Mouse (Mus musculus): ENCODE measurements around the gene Esrra.

The Esrra gene

GRCm38 (mm10) chr19:6919876-6920740 is 1.5 kb downstream of the Esrra start:
- peak; percentile 67 for DNase-seq

DNA sequence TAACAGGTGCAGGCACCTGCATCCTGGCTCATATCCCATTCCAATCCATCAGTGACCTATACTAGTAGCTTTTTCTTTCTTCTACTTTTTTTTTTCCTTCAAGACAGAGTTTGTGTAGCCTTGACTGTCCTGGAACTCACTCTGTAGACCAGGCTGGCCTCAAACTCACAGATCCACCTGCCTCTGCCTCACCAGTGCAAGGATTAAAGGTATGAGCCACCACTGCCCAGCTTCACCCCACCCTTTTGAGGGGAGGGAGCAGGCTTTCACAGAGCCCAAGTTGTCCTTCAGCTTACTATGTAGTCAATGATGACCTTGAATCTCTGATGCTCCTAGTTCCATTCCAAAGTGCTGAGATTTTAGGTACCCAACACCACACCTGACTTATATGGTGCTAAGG is 2.2 kb downstream of the Esrra start:
- DNase-seq, result no peak

DNA sequence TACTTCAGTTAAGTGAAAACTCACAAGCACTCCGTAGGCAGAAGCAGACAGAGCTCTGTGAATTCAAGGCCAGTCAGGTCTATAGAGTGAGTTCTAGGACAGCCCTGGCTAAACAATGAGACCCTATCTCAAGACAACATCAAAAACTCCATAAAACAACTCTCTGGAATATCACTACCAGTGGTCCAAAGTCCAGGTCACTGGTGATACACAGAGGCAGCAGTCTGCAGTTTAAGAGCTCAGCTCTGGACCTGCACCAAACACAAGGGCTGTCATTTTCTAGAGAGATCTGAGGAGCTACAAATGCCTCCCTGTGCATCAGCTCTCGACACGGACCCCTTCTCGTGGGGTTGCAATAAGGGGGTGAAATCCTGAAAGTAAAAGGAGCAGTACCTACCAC is 3.3 kb downstream of the Esrra start:
- DNase-seq, result no peak

DNA sequence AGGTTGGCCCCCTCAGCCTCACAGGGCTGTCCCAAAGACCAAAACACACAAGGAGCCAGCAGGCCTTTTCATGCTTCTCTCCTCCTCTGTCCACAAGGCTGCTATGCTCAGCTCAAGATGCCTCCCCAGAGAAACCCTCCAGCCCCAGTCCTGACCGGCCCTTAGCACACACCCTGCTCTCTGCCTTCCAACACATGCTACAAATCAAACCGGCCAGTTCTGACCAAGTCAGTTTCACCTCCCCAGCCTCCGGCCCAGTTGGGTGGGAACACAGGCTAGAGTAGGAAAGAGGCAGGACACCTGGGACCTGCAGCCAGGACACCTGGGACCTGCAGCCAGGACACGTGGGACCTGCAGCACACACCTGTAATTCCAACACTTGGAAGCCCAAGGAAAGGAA is 5.1 kb downstream of the Esrra start:
- no peak for DNase-seq

GRCm38 (mm10) chr19:6915276-6915675 is 6.3 kb downstream of the Esrra start:
- DNase-seq, result no peak

DNA sequence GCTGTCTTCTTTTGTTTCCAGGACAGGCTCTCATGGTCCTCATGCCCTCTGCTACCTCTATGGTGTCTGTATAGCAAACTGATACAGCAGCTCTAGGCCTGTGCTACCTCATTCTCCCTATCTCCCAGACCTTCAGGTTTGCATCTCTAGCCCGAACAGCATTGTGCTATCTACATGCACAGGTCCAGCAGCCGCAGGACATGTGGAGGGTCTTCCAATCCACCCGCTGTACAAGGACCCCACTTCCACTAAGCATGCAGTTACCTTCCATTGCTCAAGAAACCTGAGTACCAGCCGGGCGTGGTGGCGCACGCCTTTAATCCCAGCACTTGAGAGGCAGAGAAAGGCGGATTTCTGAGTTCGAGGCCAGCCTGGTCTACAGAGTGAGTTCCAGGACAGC is 7.1 kb downstream of the Esrra start:
- no peak for DNase-seq

GRCm38 (mm10) chr19:6913991-6914390 is 7.6 kb downstream of the Esrra start:
- no peak for DNase-seq

- DNase-seq, result no peak
These were observed 8.6 kb downstream of the Esrra start for GRCm38 (mm10) chr19:6913036-6913435.

- no peak for DNase-seq
These were observed 9.2 kb downstream of the Esrra start for GRCm38 (mm10) chr19:6912205-6912970.

- no peak for DNase-seq
These were observed 10.2 kb downstream of the Esrra start for GRCm38 (mm10) chr19:6911101-6912074.

GRCm38 (mm10) chr19:6910306-6910705 is 11.3 kb downstream of the Esrra start:
- DNase-seq, result peak; percentile 70

DNA sequence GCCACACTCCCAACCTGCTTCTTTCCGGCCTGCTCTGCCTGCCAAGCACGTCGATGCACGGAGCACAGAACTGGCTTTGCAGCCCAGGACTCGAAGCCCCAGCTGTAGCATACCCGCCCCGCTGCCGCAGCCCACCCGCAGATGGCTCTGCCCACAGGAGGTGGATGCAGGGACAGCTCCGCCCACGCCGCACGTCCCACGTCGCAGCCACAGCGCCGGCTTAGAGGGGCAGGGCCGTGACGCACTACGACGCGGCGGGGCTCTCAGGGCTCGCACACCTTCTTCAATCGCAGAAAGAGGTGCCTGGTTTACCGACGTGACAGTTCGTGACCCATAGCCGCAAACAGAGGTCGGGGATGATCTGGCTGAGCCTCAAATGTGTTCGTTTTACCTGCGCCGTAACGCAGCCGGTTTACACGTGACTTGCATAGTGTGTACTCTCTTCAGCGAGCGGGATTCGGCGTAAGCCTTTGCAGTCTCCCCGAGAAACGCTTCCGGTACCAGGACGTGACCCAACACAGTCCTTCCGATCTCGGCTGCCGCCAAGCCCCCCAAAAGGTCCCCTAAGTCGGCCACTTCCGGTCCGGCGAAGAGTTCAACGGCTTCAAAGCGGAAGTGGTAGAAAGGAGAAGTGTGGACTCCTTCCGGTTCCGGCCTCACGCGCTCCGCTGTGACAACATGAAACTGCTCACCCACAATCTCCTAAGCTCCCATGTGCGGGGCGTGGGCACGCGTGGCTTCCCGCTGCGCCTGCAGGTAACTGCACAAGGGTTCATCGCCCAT is 11.9 kb downstream of the Esrra start, which contains the start of the genes Trmt112 and Prdx5:
Trmt112 (plus strand) TSS at position 192 of the 783 bp plus-strand sequence.
Prdx5 (minus strand) TSS at position 600 of the 783 bp plus-strand sequence.
- DNase-seq, result peak; percentile 98

DNA sequence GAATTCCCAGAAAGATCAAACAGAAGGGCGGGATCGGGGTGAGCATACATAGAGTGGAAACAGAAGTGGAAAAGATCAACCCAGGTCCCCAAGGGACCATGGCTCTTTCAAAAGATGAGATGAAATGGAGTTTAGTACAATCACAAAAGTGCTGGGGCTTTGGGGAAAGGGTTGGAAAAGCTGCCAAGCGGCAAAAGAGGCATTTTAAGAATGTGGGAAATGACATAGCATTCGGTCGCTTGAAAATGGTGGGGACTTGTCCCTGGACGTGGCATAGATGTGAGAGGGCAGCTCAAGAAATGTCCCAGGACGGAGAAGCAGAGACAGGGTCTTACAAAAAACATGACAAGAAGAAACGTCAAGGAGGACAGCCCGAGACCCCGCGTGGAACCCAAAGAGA is 12.6 kb downstream of the Esrra start:
- no peak for DNase-seq

DNA sequence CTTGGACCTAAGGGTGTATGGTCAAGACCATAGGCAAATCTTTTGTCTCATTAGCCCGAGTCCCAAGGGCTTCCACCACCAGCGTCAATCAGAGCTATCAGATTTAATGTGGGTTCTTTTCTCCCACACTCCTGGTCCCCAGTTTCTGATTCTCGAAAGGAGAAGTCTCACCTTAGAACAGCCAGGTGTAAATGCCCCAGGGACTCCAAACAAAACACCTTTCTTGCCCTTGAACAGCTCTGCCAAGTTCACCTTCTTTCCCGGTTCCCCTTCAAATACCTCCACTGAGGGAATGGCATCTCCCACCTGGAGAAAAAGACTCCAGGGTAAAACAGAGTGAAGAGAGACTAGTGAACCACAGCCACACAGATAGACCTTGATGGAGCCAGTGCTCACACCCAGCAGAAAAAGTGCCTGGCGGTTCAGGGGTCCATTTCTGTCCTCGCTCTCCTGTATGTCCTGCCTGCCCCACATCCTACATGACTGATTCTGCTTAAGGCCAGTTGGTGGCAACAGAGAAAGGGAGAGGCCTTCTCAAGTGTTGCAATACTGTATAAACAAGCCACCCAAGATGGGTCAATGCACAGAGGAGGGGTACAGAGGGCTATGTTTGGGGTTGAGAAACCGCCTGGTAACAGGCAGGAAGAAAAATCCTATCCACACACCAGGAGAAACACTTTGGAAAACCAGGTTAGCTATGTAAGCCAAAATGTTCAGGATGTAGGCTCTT is 13.6 kb downstream of the Esrra start:
- no peak for DNase-seq

DNA sequence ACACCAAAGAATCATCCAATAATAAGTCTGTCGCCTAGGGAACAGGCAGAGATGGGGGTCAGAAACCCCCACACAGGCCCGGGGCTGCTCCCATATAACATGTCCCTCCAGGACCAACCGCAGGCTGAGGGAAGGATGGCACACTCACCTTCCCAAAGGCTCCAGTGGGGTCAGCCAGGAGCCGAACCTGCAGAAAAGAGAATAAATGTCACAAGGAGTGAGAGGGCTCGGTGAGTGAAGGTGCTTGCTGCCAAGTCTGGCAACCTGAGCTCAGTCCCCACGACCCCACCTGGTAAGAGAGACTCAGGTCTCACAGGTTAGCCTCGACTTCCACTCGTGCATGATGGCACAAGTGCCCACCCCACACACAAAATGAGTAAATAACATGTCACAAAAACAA is 14.5 kb downstream of the Esrra start:
- DNase-seq, result no peak

DNA sequence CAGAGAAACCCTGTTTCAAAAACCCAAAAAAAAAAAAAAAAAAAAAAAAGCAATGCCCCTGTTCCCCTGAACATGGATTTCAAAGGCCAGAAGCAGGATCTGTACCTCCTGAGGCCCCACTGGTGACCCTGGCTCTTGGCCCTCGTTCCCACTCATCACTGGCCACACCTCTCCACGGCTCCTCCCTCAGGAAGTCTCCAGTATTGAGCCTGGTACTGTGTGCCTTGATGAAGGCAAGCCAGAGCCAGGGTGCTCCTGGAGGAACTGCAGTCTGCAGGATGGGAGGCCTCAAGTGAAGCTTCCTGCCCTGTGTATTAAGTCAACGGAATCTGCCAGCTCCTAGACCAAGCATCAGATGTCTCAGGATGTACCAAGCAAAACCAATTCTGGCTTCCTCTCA is 15.4 kb downstream of the Esrra start:
- DNase-seq, result no peak

DNA sequence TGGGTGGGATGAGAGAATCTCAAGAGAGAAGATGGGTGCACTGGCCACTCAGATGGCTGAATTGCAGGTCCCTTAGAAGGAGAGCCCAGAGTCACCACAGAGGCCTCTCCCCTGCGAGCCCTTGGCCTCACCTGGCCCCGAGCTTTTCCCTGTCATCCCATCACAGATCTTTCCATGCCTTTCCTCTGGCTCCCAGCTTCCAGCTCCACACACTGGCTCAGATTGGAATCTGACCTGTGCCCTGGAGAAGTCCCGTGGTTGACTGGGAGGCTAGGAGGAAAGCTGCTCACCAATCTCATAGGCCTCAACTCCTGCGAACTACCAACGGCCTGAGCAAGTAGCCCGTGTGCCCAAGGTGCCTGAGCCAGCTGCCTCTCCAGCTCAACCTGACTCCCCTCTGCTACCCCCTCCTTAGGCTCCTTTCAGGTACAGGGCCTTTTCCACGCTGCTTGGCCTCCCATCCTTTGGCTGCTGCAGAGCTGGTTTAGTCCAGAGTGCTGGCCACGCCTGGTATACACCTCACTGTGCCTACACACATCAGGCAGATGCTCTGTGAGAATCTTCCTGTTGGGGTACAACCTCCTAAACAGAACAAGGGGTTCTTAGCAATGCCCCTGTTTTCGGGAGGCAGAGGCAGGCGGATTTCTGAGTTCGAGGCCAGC is 16.0 kb downstream of the Esrra start:
- DNase-seq, result no peak

GRCm38 (mm10) chr19:6904846-6905245 is 16.8 kb downstream of the Esrra start:
- DNase-seq, result no peak

GRCm38 (mm10) chr19:6903031-6903430 is 18.6 kb downstream of the Esrra start:
- no peak for DNase-seq

DNA sequence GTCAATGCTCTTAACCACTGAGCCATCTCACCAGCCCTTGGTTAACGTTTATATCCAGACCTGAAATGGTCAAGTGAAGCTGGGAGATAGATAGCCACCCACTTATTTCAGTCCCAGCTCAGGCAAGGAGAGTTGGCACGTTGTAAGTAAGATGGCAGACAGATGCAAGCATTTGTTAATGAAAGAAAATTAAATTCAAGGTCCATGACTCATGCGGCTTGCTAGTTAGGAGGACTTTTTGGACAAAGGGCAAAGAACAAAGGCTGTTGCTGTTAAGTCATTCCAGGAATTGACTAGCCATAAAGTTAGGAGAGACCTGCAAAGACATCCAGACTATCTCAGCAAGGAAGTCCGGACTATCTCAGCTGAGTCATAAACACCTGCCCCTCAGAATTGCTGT is 22.0 kb downstream of the Esrra start:
- no peak for DNase-seq
